Mouse (Mus musculus) liver, adult 10 weeks (tissue): ENCODE measurements around the gene Gm9611. TPM values are rescaled to one million over a fixed set of nuclear protein-coding genes. Genes with fewer than 3 reads are reported as not detected.

ENCODE experiments used
- polyA plus RNA-seq: library from polyadenylated mRNA; stranded (reverse); fragments of 350-450 nt; fragmentation: Illumina TruSeq; extraction: RNeasy Lipid Tissue Mini Kit (QIAGEN cat#74804); gene quantifications from one replicate; pipeline ENCODE4 v1.2.3, GENCODE M21; 2014; ENCODE audit warnings: low read depth, low replicate concordance

The Gm9611 gene
- polyA plus RNA-seq: not detected

GRCm38 (mm10) chr14:42297258-42297657 lies at the start of gene Gm9611:
TSS of gene Gm9611 (minus strand) at chr14:42297358.

DNA sequence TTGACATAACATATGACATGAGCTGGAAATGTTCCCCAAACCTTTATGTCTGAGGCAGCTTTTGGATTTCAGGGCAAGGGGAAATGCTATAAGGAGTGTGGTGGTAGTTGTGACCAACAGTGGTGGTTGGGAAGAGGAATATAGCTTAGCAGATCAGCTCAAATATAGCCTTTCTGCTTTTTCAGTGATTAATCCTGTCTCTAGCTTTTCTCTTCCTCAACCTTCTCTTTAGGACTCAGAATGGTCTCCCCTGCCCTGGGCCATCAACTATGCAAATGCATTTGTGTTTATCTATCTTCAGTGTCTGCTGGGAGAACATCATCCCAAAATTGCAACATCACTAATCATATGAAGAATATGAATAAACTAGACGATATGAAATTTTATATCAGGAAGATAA lies 12.8 kb upstream of the Gm9611 start, which contains the start of gene Gm7995:
TSS of gene Gm7995 (plus strand) at position 301 of the 400 bp plus-strand sequence.

GRCm38 (mm10) chr14:42259948-42260347 lies 37.2 kb downstream of the Gm9611 start, which contains the start of gene Gm17026:
TSS of gene Gm17026 (minus strand) at chr14:42260048.

Other genes starting within 250 kb of the Gm9611 start
- not detected for gene Gm7951, start 180.0 kb downstream of the Gm9611 start, polyA plus RNA-seq
- gene Gm17027, start 134.7 kb downstream of the Gm9611 start, polyA plus RNA-seq: not detected
- gene Gm3573, start 106.6 kb downstream of the Gm9611 start, polyA plus RNA-seq: not detected
- gene Gm17026, start 37.3 kb downstream of the Gm9611 start, polyA plus RNA-seq: not detected
- not detected for gene Gm7995, start 12.9 kb upstream of the Gm9611 start, polyA plus RNA-seq
- not detected for gene Gm8005, start 142.3 kb upstream of the Gm9611 start, polyA plus RNA-seq
- gene Gm8011, start 166.5 kb upstream of the Gm9611 start, polyA plus RNA-seq: not detected
- not detected for gene Gm8020, start 205.0 kb upstream of the Gm9611 start, polyA plus RNA-seq
- gene Gm8024, start 226.9 kb upstream of the Gm9611 start, polyA plus RNA-seq: not detected